ENCODE assay signal across 9 mouse cellular contexts in the genomic region with DNA sequence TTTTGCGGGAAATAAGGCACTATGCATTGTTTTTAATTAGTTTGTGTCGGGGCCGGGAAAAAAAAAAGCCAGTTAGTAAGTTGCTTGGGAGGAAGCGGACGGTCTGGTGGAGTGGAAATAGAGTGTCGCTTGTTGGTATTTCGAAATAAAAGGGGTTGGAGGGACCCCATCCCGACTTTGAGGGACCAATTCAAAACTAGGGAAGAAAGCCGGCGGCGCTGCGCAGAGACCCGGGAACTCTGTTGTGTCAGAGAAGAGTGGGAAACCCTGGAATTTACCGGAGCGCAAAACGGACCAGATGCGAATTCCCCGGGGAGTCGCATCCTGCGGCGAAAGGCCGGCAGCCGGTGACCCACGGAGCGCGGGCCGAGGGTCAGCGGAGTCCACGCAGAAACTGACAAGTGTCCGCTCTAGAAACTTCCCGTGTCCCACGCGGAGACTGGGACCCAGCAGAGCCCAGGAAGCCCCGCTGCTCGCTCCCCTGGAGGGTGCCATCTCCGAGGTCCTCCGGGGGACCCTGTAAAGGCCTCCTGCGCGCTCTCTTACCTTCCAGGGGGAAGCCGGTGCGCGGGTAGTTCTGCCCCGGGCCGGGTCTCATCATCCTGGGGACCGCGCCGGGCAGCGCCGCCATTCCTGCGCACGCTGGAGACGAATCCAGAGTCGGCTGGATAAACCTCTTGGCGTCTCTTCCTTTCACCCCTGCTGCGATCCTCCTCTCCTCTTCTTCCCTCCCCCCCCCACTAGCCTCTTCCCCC. TPM values are rescaled to one million over a fixed set of nuclear protein-coding genes. Genes with fewer than 3 reads are reported as not detected.
DNase-seq lines count a peak whose midpoint lies in the region; ATAC-seq and TF ChIP-seq lines count a peak whose summit lies in the region.
"Had no signal": no experiment of that assay in that cellular context is flagged by ENCODE, and none has a peak within 500 bp of the region (broad histone marks: within the 10 kb centered on the region; RNA-seq: fewer than 3 reads in every experiment).

No protein-coding gene starts in this region.

- TF ChIP-seq POLR2A in limb, embryonic 14.5 days (IDR thresholded peaks at IDR 0.05; ENCODE audit: borderline replicate concordance, extremely low read depth, insufficient read depth, insufficient read length), result no peak

- WGBS in forebrain, embryonic 10.5 days, result under 1% methylated on average over 55 of the region's 55 CpGs
- under 1% methylated on average over 55 of the region's 55 CpGs for WGBS in forebrain, embryonic 16.5 days
- WGBS in lung, embryonic 15.5 days, result under 1% methylated on average over 55 of the region's 55 CpGs
- WGBS in limb, embryonic 14.5 days, result under 1% methylated on average over 47 of the region's 55 CpGs
- WGBS in stomach, embryonic 16.5 days, result under 1% methylated on average over 54 of the region's 55 CpGs

- H3K9me3 ChIP-seq in forebrain, embryonic 10.5 days, result no peaks in the 10 kb centered on the region
- no peaks in the 10 kb centered on the region for H3K9me3 ChIP-seq in forebrain, embryonic 16.5 days (ENCODE audit: control insufficient read depth, low read length)
- H3K9me3 ChIP-seq in lung, embryonic 15.5 days, result no peaks in the 10 kb centered on the region
- no peaks in the 10 kb centered on the region for H3K9me3 ChIP-seq in limb, embryonic 14.5 days (ENCODE audit: control insufficient read depth, low read length)
- H3K9me3 ChIP-seq in stomach, embryonic 16.5 days (replicated peaks; ENCODE audit: control insufficient read depth, low read length), result no peaks in the 10 kb centered on the region

- H3K4me2 ChIP-seq in forebrain, embryonic 16.5 days (ENCODE audit: low read length), result no peak overlapping the region
- H3K4me2 ChIP-seq in lung, embryonic 15.5 days, result peak overlapping the region; percentile 27; the same call in 1 of the 2 replicates
- peak overlapping the region; percentile 28 for H3K4me2 ChIP-seq in limb, embryonic 14.5 days (replicated peaks; ENCODE audit: low read depth, low read length, severe bottlenecking)
- H3K4me2 ChIP-seq in stomach, embryonic 16.5 days (ENCODE audit: low read depth, low read length), result peak overlapping the region; percentile 3; the same call in 1 of the 2 replicates

- ATAC-seq in forebrain, embryonic 16.5 days, result no peak
- ATAC-seq in lung, embryonic 15.5 days (ENCODE audit: borderline replicate concordance, extremely low read depth, low FRiP score, low TSS enrichment), result no peak
- peak; percentile 21; the same call in 1 of the 2 replicates for ATAC-seq in limb, embryonic 14.5 days (ENCODE audit: low FRiP score, low read depth)
- no peak for ATAC-seq in stomach, embryonic 16.5 days (ENCODE audit: insufficient read depth, low FRiP score)

- DNase-seq in forebrain, embryonic 10.5 days (ENCODE audit: extremely low spot score, low spot score), result no peak
- DNase-seq in lung, postnatal 10 days, result no peak
- DNase-seq in limb, embryonic 14.5 days (ENCODE audit: low spot score), result no peak
- DNase-seq in layer of hippocampus, postnatal 36 days, result no peak
- DNase-seq in thymus, postnatal 14 days, result no peak
- DNase-seq: right cerebral cortex, adult 18-20 months had no signal

- H3K4me1 ChIP-seq in forebrain, embryonic 10.5 days, result peaks cover 93% of the 10 kb centered on the region
- peaks cover 21% of the 10 kb centered on the region for H3K4me1 ChIP-seq in forebrain, embryonic 16.5 days (replicated peaks; ENCODE audit: control insufficient read depth, insufficient read depth, low read length)
- peaks cover 18% of the 10 kb centered on the region for H3K4me1 ChIP-seq in lung, embryonic 15.5 days
- H3K4me1 ChIP-seq in limb, embryonic 14.5 days (ENCODE audit: control insufficient read depth, insufficient read depth, low read length), result peaks cover 3% of the 10 kb centered on the region; the same call in 1 of the 2 replicates
- H3K4me1 ChIP-seq in stomach, embryonic 16.5 days (ENCODE audit: control insufficient read depth, insufficient read depth, low read length), result peaks cover 4% of the 10 kb centered on the region; the same call in 1 of the 2 replicates

- peak overlapping the region; percentile 84 for H3K27ac ChIP-seq in forebrain, embryonic 10.5 days
- no peak overlapping the region for H3K27ac ChIP-seq in forebrain, embryonic 16.5 days (ENCODE audit: low read length)
- H3K27ac ChIP-seq in lung, embryonic 15.5 days, result no peak overlapping the region
- no peak overlapping the region for H3K27ac ChIP-seq in limb, embryonic 14.5 days (replicated peaks; ENCODE audit: low read depth, low read length)
- H3K27ac ChIP-seq in stomach, embryonic 16.5 days (ENCODE audit: low read length), result no peak overlapping the region

- no peak overlapping the region for H3K9ac ChIP-seq in forebrain, embryonic 16.5 days (replicated peaks; ENCODE audit: low read depth, low read length)
- no peak overlapping the region for H3K9ac ChIP-seq in lung, embryonic 15.5 days
- H3K9ac ChIP-seq in limb, embryonic 14.5 days (ENCODE audit: low read depth, low read length, severe bottlenecking), result no peak overlapping the region
- no peak overlapping the region for H3K9ac ChIP-seq in stomach, embryonic 16.5 days (ENCODE audit: low read length)

- H3K36me3 ChIP-seq in forebrain, embryonic 10.5 days (replicated peaks), result no peaks in the 10 kb centered on the region
- no peaks in the 10 kb centered on the region for H3K36me3 ChIP-seq in forebrain, embryonic 16.5 days (ENCODE audit: control insufficient read depth, insufficient read depth)
- H3K36me3 ChIP-seq in lung, embryonic 15.5 days, result no peaks in the 10 kb centered on the region
- H3K36me3 ChIP-seq in limb, embryonic 14.5 days (ENCODE audit: control insufficient read depth, insufficient read depth, low read length), result no peaks in the 10 kb centered on the region
- H3K36me3 ChIP-seq in stomach, embryonic 16.5 days (ENCODE audit: control insufficient read depth, insufficient read depth, low read length), result no peaks in the 10 kb centered on the region

- H3K4me3 ChIP-seq in forebrain, embryonic 10.5 days, result peak overlapping the region; percentile 55
- H3K4me3 ChIP-seq in forebrain, embryonic 16.5 days (replicated peaks; ENCODE audit: low read length), result no peak overlapping the region
- peak overlapping the region; percentile 14 for H3K4me3 ChIP-seq in lung, embryonic 15.5 days
- peak overlapping the region; percentile 25 for H3K4me3 ChIP-seq in limb, embryonic 14.5 days (replicated peaks; ENCODE audit: low read length)
- peak overlapping the region; percentile 19; the same call in 1 of the 2 replicates for H3K4me3 ChIP-seq in stomach, embryonic 16.5 days (replicated peaks; ENCODE audit: low read length)

- peaks cover 100% of the 10 kb centered on the region for H3K27me3 ChIP-seq in forebrain, embryonic 10.5 days (ENCODE audit: poor library complexity, severe bottlenecking)
- H3K27me3 ChIP-seq in forebrain, embryonic 16.5 days (replicated peaks; ENCODE audit: control insufficient read depth, insufficient read depth, low read length), result peaks cover 82% of the 10 kb centered on the region
- peaks cover 100% of the 10 kb centered on the region for H3K27me3 ChIP-seq in lung, embryonic 15.5 days
- peaks cover 98% of the 10 kb centered on the region for H3K27me3 ChIP-seq in limb, embryonic 14.5 days (ENCODE audit: control insufficient read depth, insufficient read depth, low read length)
- peaks cover 87% of the 10 kb centered on the region for H3K27me3 ChIP-seq in stomach, embryonic 16.5 days (ENCODE audit: control insufficient read depth, insufficient read depth, low read length)

RNA-seq across cellular contexts. Expression of gene Pax7, which starts 0.9 kb away (rescaled TPM):
- polyA plus RNA-seq in forebrain, embryonic 10.5 days (2016; fragmentation: Nextera tagmentation; extraction: Ambion mirVana), result 2.2 and 2.4 TPM in 2 replicates
- 0.15 TPM in 1 of 2 replicates, not detected in the other for polyA plus RNA-seq in forebrain, embryonic 16.5 days (2015; fragmentation: Nextera tagmentation; extraction: Ambion mirVana)
- polyA plus RNA-seq in lung, embryonic 15.5 days (2015; fragmentation: Nextera tagmentation; extraction: Ambion mirVana), result 0.02 TPM in 1 of 2 replicates, not detected in the other
- polyA plus RNA-seq in limb, embryonic 14.5 days (2012; rRNA removed), result 4.7 and 7.0 TPM in 2 replicates
- polyA plus RNA-seq in limb, embryonic 14.5 days (2014; fragmentation: Nextera tagmentation; extraction: Ambion mirVana), result 1.0 and 1.9 TPM in 2 replicates
- 0.08 TPM in 1 of 2 replicates, not detected in the other for polyA plus RNA-seq in stomach, embryonic 16.5 days (2015; fragmentation: Nextera tagmentation; extraction: Ambion mirVana)
- total RNA-seq in layer of hippocampus, postnatal 36 days (2021), result under 1 TPM in 1 of 2 experiments, not detected in 1; 0.05 TPM
